Mouse (Mus musculus) spleen, adult 2 months (tissue): ENCODE measurements around the gene Rhbdl3.

Experiments
- CTCF ChIP-seq: fragments of 200-500 bp; IDR thresholded peaks from 2 replicates; pipeline ENCODE4 v1.5.1; 2011; ENCODE audit warnings: mild to moderate bottlenecking, inconsistent platforms; ENCODE audit not compliant: insufficient read depth, insufficient read length, insufficient replicate concordance; ENCODE audit errors: extremely low read depth
- POLR2A ChIP-seq: fragments of 200-500 bp; IDR thresholded peaks from 2 replicates; pipeline ENCODE4 v1.6.1; 2011; ENCODE audit warnings: low read depth, low read length, inconsistent platforms

- TF ChIP-seq POLR2A (no peak), CTCF (no peak)
Observed at GRCm38 (mm10) chr11:80292463-80292862, 8.2 kb upstream of the Rhbdl3 start.
